Mouse (Mus musculus) intestine, postnatal 0 days (tissue): ENCODE results near the gene Tlnrd1. TPM values are rescaled to one million over a fixed set of nuclear protein-coding genes. Genes with fewer than 3 reads are reported as not detected.
"Not testable (repeated sequence)": the region's sequence is repeated elsewhere in the genome, so short reads cannot be mapped to it uniquely, and the experiment has no call there.

Experiments
- ATAC-seq: fragments of 200-750 bp; cut with Nextera tagmentation; 2 replicates; pipeline ENCODE4 v1.8.0; 2017; ENCODE audit warnings: mild to moderate bottlenecking, moderate TSS enrichment, moderate library complexity
- H3K27ac ChIP-seq: fragments of 300-500 bp; sonication (generic); 2 replicates; pipeline ENCODE4 v1.5.1; 2014; ENCODE audit warnings: mild to moderate bottlenecking, low read depth, low read length, moderate library complexity
- H3K27me3 ChIP-seq: fragments of 300-500 bp; sonication (generic); replicated peaks from 2 replicates; pipeline ENCODE4 v1.6.1; 2014; ENCODE audit warnings: low read length, mixed read lengths; ENCODE audit not compliant: control insufficient read depth, insufficient read depth
- H3K36me3 ChIP-seq: fragments of 300-500 bp; sonication (generic); 2 replicates; pipeline ENCODE4 v1.6.1; 2014; ENCODE audit warnings: mild to moderate bottlenecking, moderate library complexity; ENCODE audit not compliant: control insufficient read depth, insufficient read depth
- H3K4me1 ChIP-seq: fragments of 300-500 bp; sonication (generic); replicated peaks from 2 replicates; pipeline ENCODE4 v1.6.1; 2014; ENCODE audit warnings: antibody characterized with exemption, low read length, mixed read lengths; ENCODE audit not compliant: control insufficient read depth, insufficient read depth
- H3K4me2 ChIP-seq: fragments of 300-500 bp; sonication (generic); replicated peaks from 2 replicates; pipeline ENCODE4 v1.6.1; 2014; ENCODE audit warnings: low read depth, mild to moderate bottlenecking, moderate library complexity
- H3K4me3 ChIP-seq: fragments of 300-500 bp; sonication (generic); 2 replicates; pipeline ENCODE4 v1.5.1; 2014; ENCODE audit warnings: low read depth, low read length
- H3K9ac ChIP-seq: fragments of 300-500 bp; sonication (generic); 2 replicates; pipeline ENCODE4 v1.6.1; 2014; ENCODE audit warnings: mild to moderate bottlenecking, low read depth, low read length
- H3K9me3 ChIP-seq: fragments of 300-500 bp; sonication (generic); 2 replicates; pipeline ENCODE4 v1.6.1; 2016; ENCODE audit warnings: mixed run types; ENCODE audit not compliant: control insufficient read depth
- CTCF ChIP-seq: sonication (generic); IDR thresholded peaks from 2 replicates; pipeline ENCODE4 v1.5.1; 2016; ENCODE audit warnings: low read depth, mild to moderate bottlenecking, control low read depth, antibody characterized with exemption, moderate library complexity
- WGBS: fragments of 180-500 bp; shearing (Covaris S2); extraction: QIAGEN DNeasy Blood & Tissue Kit; methylation state at CpG from one replicate; pipeline ENCODE4 v1.1.7; 2014; 5-methylcytosine and 5-hydroxymethylcytosine counted together
- polyA plus RNA-seq: library from polyadenylated mRNA; unstranded; fragments of >200 nt; fragmentation: Nextera tagmentation; extraction: Ambion mirVana; gene quantifications from 2 replicates; pipeline ENCODE4 v1.2.1, GENCODE M21; 2015

The Tlnrd1 gene
- polyA plus RNA-seq, 1 experiment from 2014 or later: 11.8 TPM

DNA sequence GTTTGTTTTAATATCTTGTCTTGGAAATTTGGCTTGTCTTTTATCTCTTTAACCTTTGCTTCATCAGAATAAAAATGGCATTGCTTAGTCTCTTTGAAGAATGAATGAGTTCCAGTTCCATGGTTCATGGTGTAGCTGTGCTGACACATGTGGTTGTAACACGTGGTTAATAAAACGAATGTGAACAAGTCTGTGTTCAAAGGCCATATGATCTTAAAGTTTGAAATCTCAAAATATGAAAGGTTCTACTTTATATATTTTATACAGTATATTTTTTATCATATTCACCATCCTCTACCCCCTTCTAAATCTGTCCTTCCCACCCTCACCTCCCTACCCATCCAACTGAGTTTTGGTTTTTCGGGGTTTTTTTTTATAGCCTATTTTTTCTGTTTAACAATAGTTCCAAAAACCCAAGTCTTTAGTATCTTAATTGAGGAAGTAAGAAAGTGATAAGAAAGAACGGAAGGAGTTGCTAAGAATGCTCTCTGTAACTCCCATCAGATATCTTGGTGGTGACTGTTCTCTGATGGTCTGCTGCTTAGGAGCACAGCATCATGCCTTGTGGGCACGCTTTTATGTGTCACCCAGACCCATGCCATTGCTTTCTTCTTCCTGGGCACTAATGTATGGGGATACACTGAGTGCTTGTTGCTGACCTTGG is 12.1 kb upstream of the Tlnrd1 start:
- no peaks in the 10 kb centered on the region for H3K9me3 ChIP-seq
- H3K9ac ChIP-seq: no peak overlapping the region
- H3K4me3 ChIP-seq: no peak overlapping the region
- H3K4me2 ChIP-seq: no peak overlapping the region
- H3K4me1 ChIP-seq: peaks cover 3% of the 10 kb centered on the region; the same call in 1 of the 2 replicates
- no peak for TF ChIP-seq CTCF
- 85% methylated on average over 5 of the region's 5 CpGs for WGBS
- H3K27ac ChIP-seq: no peak overlapping the region
- peaks cover 45% of the 10 kb centered on the region for H3K36me3 ChIP-seq
- no peak for ATAC-seq
- H3K27me3 ChIP-seq: no peaks in the 10 kb centered on the region

DNA sequence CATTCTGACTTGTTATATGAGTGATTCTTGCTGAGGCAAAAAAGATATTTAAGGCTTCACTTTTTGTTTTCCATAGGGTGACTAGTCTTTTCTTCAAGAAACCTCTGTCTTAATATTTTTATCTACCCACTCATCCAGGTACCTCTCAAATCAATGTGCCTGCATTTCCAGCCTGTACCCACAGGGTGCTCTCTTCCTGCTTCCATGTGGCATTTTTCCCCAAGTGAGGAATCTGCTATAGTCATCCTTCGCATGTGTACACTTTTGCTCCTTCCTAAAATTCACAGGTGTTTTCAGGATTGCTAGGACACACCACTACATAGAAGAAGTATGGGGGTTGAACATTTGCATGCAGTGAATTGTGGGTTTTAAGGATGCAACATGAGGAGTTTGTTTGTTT is 10.2 kb upstream of the Tlnrd1 start:
- ATAC-seq: no peak
- H3K9ac ChIP-seq: no peak overlapping the region
- peak; percentile 43 for TF ChIP-seq CTCF
- H3K27ac ChIP-seq: no peak overlapping the region
- no peak overlapping the region for H3K4me3 ChIP-seq
- H3K36me3 ChIP-seq: peaks cover 27% of the 10 kb centered on the region
- H3K4me1 ChIP-seq: peaks cover 3% of the 10 kb centered on the region; the same call in 1 of the 2 replicates
- no peaks in the 10 kb centered on the region for H3K9me3 ChIP-seq
- H3K27me3 ChIP-seq: no peaks in the 10 kb centered on the region
- H3K4me2 ChIP-seq: no peak overlapping the region
- 88% methylated on average over 1 of the region's 1 CpGs for WGBS

DNA sequence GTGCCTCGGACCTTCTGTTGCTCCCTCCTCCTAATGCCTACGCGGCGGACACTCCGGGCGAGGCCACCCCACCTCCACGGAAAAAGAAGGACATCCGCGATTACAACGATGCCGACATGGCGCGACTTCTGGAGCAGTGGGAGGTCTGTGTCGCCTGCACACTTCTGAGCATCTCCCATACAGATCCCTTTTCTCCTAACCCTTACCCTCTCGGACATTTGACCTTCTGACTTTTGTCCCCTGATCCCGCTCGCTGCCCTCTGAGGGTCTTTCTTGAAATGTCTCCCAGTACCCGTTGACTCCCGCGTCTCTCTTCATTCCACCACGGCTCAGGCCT is 8.2 kb upstream of the Tlnrd1 start:
- Histone ChIP-seq H3K4me3 (peak overlapping the region; percentile 87), H3K9me3 (no peaks in the 10 kb centered on the region), H3K36me3 (peaks cover 9% of the 10 kb centered on the region), H3K4me2 (peak overlapping the region; percentile 78), H3K27me3 (no peaks in the 10 kb centered on the region), H3K27ac (peak overlapping the region; percentile 77), H3K9ac (peak overlapping the region; percentile 71), H3K4me1 (peaks cover 3% of the 10 kb centered on the region; the same call in 1 of the 2 replicates)
- TF ChIP-seq CTCF: no peak
- ATAC-seq: no peak; the same call in 1 of the 2 replicates
- 0% methylated on average over 21 of the region's 21 CpGs for WGBS

DNA sequence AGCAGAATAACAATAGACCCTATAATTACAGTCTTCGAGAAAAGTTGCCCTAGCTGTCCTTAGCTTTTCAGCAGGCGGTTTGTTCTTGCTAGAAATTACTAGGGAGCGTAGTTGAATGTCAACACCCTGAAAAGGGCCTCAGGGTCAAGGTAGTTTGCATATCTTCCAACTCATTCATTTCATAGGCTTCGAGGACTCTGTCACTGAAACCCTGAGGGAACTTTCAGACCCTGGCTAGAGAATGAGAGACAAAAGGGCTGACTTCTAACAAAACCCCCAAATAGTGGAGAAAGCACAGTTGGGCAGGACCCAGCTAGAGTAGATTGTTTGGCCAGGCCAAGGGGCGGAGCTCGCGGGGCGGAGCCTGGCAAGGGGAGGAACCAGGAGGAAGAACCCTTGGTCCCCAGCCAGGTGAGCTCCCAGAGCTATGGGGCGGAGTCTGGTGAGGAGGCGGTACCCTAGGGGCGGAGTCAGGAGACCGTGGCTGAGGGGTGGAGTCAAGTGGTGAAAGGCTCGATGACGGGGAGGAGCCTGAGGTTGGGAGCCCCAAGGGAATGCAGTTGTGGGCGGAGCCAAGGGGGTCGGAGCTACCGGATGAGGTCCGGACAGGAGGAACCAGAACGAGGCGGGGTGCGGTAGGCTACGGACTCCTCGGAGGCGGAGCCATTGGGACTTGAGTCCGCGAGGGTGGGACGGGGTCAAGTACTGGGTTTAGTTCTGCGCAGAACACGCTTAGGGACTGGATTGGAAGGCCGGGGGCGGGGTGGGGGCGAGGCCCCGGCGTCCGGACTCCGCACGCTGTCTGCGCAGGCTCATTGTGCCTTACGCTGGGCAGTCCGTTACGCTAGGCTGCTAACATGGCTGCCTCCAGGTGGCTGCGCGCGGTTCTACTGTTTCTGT is 7.6 kb upstream of the Tlnrd1 start:
- peak; percentile 64 for TF ChIP-seq CTCF
- 2% methylated on average over 44 of the region's 44 CpGs for WGBS
- Histone ChIP-seq H3K27me3 (no peaks in the 10 kb centered on the region), H3K4me2 (peak overlapping the region; percentile 78), H3K9me3 (no peaks in the 10 kb centered on the region), H3K4me3 (peak overlapping the region; percentile 87), H3K9ac (peak overlapping the region; percentile 71), H3K27ac (peak overlapping the region; percentile 77), H3K36me3 (peaks cover 7% of the 10 kb centered on the region), H3K4me1 (peaks cover 3% of the 10 kb centered on the region; the same call in 1 of the 2 replicates)
- ATAC-seq: peak; percentile 97

DNA sequence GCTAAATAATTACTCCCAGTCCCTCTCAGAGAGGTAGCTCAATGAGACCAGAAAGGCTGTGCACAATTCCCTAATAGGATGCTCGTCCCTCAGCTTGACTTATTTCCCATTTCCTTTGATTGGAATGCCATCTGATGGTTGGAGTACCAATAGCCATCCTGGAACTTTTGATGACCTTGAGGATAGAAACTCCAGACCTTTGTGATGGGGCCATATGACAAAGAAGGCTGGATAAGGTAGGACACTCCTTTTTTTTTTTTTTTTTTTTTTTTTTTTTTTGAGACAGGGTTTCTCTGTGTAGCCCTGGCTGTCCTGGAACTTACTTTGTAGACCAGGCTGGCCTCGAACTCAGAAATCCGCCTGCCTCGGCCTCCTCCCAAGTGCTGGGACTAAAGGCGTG is 5.8 kb upstream of the Tlnrd1 start:
- H3K27ac ChIP-seq, H3K4me3 ChIP-seq, H3K4me2 ChIP-seq, H3K9me3 ChIP-seq, H3K27me3 ChIP-seq, H3K9ac ChIP-seq, H3K4me1 ChIP-seq, H3K36me3 ChIP-seq, ATAC-seq: not testable (repeated sequence)
- WGBS: 89% methylated on average over 5 of the region's 5 CpGs

DNA sequence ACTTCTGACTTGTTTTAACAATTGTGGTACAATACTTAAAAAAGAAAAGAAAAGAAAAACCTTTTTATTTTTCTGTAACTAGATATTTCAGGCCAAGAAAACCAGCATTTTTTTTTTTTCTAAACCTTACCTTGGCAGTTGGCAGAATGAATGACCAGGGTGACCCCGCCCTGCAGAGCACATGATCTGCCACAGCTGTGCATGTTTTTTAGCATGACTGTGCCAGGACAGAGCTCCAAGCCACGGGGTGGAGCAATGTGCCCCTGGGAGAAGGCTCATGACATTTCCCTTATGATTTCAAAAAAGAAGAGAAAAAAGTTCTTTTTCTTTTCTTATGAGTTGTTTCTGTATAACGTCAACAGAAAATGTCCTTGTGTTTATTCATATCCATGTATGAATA is 5.3 kb upstream of the Tlnrd1 start:
- ATAC-seq: no peak
- H3K4me2 ChIP-seq: no peak overlapping the region
- H3K9ac ChIP-seq: no peak overlapping the region
- 47% methylated on average over 3 of the region's 3 CpGs for WGBS
- no peak for TF ChIP-seq CTCF
- H3K9me3 ChIP-seq: no peaks in the 10 kb centered on the region
- no peak overlapping the region for H3K4me3 ChIP-seq
- H3K27me3 ChIP-seq: no peaks in the 10 kb centered on the region
- no peak overlapping the region for H3K27ac ChIP-seq
- H3K4me1 ChIP-seq: peaks cover 8% of the 10 kb centered on the region
- no peaks in the 10 kb centered on the region for H3K36me3 ChIP-seq
